Mouse (Mus musculus) frontal cortex, postnatal 36 days (tissue): Measurements from ENCODE around the gene Trim59.
A peak's percentile ranks its signal among the peaks of the same experiment; 100 is the strongest.
"Not testable (repeated sequence)": the region's sequence is repeated elsewhere in the genome, so short reads cannot be mapped to it uniquely, and the experiment has no call there.

Source experiments
- DNase-seq, 2 experiments: peaks; one replicate each; pipeline ENCODE4 v3.0.0; 2022; ENCODE audit warnings: low spot score in 2 of 2

The Trim59 gene

DNA sequence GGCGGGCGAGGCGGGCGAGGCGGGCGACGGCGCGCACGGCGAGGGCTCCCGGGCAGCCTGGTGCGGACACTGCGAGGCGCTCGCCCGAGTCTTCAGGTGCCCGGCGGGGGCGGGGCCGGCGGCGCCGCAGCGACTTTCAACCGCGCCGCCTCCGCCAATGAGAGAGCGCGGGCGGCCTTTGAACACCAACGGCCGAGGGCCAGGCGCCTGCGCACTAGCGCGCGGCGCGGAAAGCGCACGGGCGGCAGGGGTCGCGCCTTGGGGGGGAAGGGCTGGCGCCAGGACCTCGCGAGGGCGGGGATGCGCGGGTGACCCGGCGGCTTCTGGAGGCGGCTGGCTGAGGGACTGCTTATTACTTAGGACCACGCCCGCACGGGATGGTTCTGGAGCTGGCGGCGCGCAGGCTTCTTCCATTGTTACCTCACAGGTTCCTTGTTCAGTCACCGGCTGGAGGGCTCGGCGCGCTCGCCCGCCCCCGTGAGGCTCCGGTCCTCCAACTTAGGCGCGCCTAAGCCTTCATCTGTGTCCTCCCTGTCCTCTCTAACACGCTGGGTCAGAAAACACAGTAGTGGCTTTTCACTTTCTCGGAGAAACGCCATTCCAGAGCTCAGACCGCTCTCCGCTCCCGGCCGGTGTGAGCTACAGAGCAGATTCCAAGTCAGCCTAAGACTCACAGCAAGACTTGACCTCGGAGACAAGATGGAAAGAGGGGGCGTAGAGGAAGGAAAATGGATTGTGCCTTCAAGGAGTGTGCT, at the start of gene Trim59:
Gene Trim59 (minus strand): TSS at position 111 of the 755 bp plus-strand sequence.
- peak; percentile 84 to 88 for DNase-seq

- no peak for DNase-seq
Measured at GRCm38 (mm10) chr3:69064005-69064404, 19.4 kb upstream of the Trim59 start.

GRCm38 (mm10) chr3:69062764-69063163, 18.2 kb upstream of the Trim59 start:
- no peak for DNase-seq

DNA sequence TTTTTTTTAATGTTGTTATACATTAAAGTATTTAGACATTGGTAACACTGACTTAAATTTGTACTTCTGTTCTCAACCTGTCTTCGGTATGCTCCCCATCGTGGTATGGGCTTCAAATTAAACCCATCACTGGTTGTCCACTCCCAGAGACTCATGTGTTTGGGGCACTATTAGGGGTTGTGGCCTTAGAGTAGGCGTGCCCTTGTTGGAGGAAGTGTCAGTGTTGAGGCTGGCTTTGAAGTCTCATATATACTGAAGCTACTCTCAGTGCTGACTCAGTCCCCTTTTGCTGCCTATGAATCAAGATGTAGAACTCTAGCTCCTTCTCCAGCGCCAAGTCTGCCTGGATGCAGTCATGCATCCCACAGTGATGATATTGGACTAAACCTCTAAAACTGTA, 16.1 kb upstream of the Trim59 start:
- DNase-seq, result no peak

DNA sequence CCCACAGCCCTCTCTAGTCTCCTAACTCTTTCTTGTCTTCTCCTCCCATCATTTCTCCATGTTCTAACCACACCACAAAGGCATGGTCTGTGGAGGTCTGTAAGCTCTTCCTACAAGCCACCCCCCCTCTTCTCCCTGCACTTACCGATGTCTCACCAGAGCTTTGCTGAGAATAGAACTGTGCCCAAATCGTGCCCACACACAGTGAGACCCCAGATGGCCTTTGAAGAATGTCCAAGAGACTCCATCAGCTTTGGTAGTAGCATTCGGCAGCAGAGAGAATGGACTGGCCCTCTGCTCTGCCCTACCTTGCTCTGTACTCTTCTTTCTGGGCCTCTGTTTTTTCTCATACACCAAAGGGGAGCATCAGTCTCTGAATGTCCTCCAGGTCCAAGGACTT, 11.3 kb upstream of the Trim59 start:
- DNase-seq, result no peak

DNA sequence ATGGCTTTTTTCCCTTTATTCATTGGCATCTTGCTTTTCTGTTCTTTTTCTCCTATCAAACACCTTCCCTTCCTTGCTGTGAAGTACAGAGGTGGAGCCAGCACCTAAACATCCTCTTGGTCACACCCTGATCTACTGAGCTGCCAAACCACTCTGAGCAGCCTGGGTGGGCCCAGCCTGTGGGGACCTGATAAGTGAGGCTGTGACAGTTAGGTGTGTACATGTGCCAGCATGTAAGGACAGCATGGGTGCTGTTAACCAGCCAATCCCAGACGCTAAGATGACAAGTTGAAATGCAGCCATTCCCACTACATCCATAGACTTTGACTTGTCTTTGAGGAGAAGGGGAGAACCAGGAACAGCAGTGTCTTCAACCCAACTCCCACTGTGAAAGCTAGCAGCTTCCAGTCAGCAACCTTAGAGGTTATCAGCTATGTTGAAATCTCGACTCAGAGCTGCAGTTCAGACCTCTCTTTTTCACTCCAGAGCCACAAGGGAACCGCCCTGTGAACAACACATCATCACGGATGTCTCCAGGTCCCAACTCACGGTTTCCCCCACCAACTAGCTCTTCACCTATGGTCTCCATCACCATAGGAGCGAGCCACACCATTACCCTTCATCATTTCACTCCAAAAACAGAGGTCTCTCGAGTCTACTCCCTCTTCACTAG, 10.3 kb upstream of the Trim59 start:
- DNase-seq, result no peak

- DNase-seq, result no peak
Measured at GRCm38 (mm10) chr3:69051894-69052293, 7.3 kb upstream of the Trim59 start.

GRCm38 (mm10) chr3:69049011-69049410, 4.5 kb upstream of the Trim59 start:
- no peak for DNase-seq

GRCm38 (mm10) chr3:69047684-69048083, 3.1 kb upstream of the Trim59 start:
- DNase-seq, result no peak

DNA sequence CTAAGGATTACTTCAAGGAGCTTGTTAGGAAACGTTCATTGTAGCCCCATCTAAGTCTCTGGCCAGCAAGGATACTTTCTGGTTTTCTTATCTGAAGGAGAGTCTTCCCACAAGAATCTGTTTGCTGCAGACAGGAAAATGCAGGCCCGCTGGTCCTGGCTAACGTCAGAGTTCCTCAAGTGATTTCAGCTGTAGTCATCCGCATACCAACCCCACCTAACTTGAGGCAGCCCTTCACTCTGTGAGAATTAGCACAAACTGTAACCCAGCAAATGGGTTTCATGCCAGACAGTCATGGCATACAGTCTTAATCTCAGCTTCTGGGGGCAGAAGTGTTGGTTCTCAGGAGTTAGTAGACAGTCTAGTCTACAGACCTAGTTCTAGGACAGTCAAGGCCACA, 2.0 kb upstream of the Trim59 start:
- no peak for DNase-seq

GRCm38 (mm10) chr3:69045750-69046149, 1.2 kb upstream of the Trim59 start:
- DNase-seq, result no peak

DNA sequence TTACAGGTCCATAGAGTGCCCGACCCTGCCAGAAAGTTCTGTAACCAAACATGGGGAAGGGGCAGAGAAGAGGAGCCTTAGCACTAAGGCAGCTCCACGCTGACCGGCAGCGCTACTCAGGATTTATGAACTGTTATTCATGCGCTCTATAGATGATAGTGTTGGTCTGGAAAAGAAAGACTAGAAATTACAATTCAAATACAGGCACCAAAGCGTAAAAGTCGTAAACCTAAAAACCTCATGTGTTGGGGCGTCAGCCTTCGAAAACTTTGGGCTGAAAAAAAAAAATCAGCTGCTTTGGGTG, 797 bp upstream of the Trim59 start:
- no peak for DNase-seq

DNA sequence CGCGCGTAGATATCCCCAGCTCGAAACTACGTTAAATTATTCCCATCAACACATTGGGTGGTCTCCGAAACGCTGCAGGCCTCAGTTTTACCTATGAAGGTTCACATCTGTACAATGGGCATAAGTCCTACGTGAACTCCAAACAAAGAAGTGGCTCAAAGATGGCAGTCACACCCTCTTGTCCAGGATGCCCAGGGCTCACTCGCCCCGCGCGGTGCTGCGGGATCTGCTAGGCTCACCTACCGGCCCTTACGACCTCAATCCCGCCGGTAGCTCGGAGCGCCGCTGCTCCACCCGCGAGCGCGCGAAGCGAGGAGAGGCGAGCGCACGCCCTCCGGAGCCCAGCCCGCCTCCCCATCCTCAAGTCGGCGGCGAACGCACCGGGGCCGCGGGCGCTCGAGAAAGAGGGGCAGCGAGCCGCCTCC, 376 bp downstream of the Trim59 start:
- DNase-seq, result peak in 1 of 2 experiments; percentile 24

- DNase-seq, result no peak
Measured at GRCm38 (mm10) chr3:69041298-69041697, 3.3 kb downstream of the Trim59 start.

- no peak for DNase-seq
Measured at GRCm38 (mm10) chr3:69040105-69040504, 4.5 kb downstream of the Trim59 start.

DNA sequence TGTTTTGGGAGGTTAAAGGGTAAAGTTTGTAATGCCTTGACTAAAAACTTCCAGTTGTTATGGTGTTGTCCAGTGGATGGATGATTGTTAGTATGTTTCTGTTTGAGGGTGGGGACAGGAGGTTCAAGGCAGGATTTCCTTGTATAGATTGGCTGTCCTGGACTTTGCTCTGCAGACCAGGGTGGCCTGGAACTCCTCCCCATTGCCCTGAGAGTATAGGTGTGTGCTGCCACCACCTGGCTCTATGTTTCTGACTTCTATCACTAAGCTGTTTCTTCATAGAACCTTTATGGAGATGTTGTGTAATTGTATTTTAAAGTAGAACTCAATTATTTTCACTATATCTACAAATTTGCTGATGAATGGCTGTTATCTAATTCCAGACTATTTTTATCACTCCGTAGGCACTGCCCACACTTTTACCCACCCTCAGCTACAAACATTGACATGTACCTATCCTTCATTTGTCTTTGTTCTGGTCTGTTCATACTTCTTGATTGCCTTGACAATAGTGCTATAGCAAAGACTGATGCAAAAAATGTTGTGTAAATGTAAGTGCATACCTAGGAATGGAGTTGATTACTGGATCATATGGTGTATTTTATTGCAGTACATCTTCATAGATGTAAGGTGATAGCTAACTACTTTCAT, 18.3 kb downstream of the Trim59 start:
- no peak for DNase-seq

DNA sequence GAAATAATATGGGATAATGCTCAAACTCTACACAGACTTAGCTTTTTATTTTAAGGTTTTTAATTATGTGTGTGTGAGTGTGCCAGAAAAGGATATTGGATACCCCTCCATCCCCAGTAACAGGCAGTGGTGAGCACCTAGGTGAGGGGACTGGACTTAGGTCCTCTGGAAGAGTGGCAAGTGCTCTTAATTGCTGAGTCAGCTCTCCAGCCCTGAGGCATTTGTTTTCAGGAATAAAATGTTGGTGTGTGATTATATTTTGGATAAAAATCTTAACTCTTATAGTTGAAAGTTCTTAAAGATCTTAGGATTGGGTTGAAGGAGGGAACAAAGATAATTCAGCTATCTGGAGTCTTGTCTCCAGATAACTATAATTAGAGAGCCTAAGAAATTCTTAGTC, 23.8 kb downstream of the Trim59 start:
- DNase-seq, result no peak

DNA sequence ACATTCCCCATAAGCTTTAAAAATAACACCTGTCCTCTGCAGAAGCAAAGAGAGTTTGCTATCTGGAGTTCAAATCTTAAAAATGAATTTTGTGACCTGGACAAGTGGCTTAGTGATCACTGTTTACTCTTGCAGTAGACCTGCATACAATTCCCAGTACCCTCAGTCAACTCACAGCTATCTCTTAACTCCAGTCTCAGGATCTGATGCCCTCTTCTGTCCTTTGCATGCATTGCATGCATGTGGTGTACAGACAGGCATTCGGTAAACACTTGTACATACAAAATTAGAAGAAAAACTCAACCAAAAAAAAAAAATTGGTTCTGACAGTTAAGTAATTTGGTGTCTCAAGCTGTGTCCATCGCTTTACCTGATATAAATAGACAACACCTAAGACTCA, 24.3 kb downstream of the Trim59 start:
- no peak for DNase-seq

- DNase-seq, result not testable (repeated sequence)
Measured at GRCm38 (mm10) chr3:69018635-69019034, 25.9 kb downstream of the Trim59 start.

DNA sequence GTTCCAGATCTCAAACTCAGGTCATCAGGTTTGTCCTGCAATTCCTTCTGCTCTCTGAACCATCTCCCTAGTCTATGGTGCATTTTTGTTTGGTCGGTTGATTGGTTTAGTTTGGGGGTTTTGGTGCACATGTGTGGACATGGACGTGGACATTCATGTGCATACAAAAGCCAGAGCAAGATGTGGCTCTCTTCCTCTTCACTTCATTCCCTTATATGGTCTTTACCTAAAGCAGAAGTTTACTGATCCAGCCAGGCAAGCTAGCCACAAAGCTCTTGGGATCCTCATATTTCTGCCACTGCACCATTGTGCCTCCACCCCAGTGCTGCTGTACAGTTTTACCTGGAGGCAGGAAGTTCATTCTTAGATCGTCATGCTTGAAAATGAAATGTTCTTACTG, 27.4 kb downstream of the Trim59 start:
- no peak for DNase-seq

DNA sequence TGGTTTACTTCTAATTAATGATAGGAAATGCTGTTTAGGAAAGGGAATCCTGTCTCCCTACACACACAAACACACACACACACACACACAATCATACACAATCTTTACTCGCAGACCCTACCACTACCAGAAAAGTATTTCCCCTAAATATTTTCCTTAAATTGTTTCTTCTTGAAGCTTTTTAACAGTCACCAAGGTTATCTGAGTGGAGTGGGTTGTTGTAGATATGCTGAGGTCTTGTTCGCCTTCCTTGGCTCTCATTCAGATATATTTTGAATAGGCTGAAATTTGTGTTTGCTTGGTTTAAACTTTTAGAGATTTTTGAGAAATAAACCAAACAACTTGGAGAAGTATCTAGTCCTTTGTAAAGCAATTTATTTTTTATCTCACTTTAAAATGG, 35.7 kb downstream of the Trim59 start:
- DNase-seq, result no peak

- peak in 1 of 2 experiments; percentile 4 for DNase-seq
Measured at GRCm38 (mm10) chr3:69006246-69006760, 38.3 kb downstream of the Trim59 start.
